Mouse (Mus musculus): ENCODE results near the gene Ngdn. TPM values are rescaled to one million over a fixed set of nuclear protein-coding genes. Genes with fewer than 3 reads are reported as not detected.
"Not testable (repeated sequence)": the region's sequence is repeated elsewhere in the genome, so short reads cannot be mapped to it uniquely, and the experiment has no call there.

Ngdn gene
- polyA plus RNA-seq, 1 experiment from 2014 or later: 95.8 TPM

GRCm38 (mm10) chr14:55028333-55028835, 13.1 kb downstream of the Ngdn start:
- 9% methylated on average over 5 of the region's 5 CpGs for WGBS
- H3K4me3 ChIP-seq (ENCODE audit: low read depth, low read length): no peak overlapping the region
- peak; percentile 70 for DNase-seq (ENCODE audit: low spot score)

GRCm38 (mm10) chr14:55029034-55029698, 13.9 kb downstream of the Ngdn start:
- Histone ChIP-seq H3K36me3 (ENCODE audit: control insufficient read depth, insufficient read depth, low read length) (no peaks in the 10 kb centered on the region), H3K27me3 (ENCODE audit: control insufficient read depth, insufficient read depth, low read length) (no peaks in the 10 kb centered on the region), H3K9me3 (ENCODE audit: control insufficient read depth, low read length) (no peaks in the 10 kb centered on the region), H3K4me1 (replicated peaks; ENCODE audit: control insufficient read depth, insufficient read depth, low read length) (peaks cover 17% of the 10 kb centered on the region), H3K4me3 (ENCODE audit: low read depth, low read length) (no peak overlapping the region), H3K4me2 (ENCODE audit: low read depth, low read length, severe bottlenecking) (no peak overlapping the region; the same call in 1 of the 2 replicates), H3K27ac (ENCODE audit: low read depth, low read length) (peak overlapping the region; percentile 79; the same call in 1 of the 2 replicates), H3K9ac (ENCODE audit: low read length) (no peak overlapping the region; the same call in 1 of the 2 replicates)
- DNase-seq (ENCODE audit: low spot score) (peak; percentile 70), ATAC-seq (replicated peaks; ENCODE audit: low FRiP score) (peak; percentile 19)
- WGBS: 7% methylated on average over 11 of the region's 11 CpGs

More at GRCm38 (mm10) chr14:55028333-55028835, 13.1 kb downstream of the Ngdn start:
- Histone ChIP-seq H3K9ac (ENCODE audit: low read length) (peak overlapping the region; percentile 35), H3K36me3 (ENCODE audit: control insufficient read depth, insufficient read depth, low read length) (no peaks in the 10 kb centered on the region), H3K27me3 (ENCODE audit: control insufficient read depth, insufficient read depth, low read length) (no peaks in the 10 kb centered on the region), H3K4me1 (replicated peaks; ENCODE audit: control insufficient read depth, insufficient read depth, low read length) (peaks cover 17% of the 10 kb centered on the region), H3K9me3 (ENCODE audit: control insufficient read depth, low read length) (no peaks in the 10 kb centered on the region), H3K27ac (ENCODE audit: low read depth, low read length) (peak overlapping the region; percentile 79), H3K4me2 (ENCODE audit: low read depth, low read length, severe bottlenecking) (peak overlapping the region; percentile 35; the same call in 1 of the 2 replicates)
- peak; percentile 80 for ATAC-seq (replicated peaks; ENCODE audit: low FRiP score)

- 0 out of 2 replicates have a peak overlapping the region, but pooled peaks have one; percentile 8 for H3K27ac ChIP-seq (ENCODE audit: low read depth, low read length)
- H3K4me3 ChIP-seq (ENCODE audit: low read depth, low read length): no peak overlapping the region
- H3K27me3 ChIP-seq (ENCODE audit: control insufficient read depth, insufficient read depth, low read length): no peaks in the 10 kb centered on the region
- ATAC-seq (replicated peaks; ENCODE audit: low FRiP score) (no peak; the same call in 1 of the 2 replicates), DNase-seq (ENCODE audit: low spot score) (no peak)
- H3K9me3 ChIP-seq (ENCODE audit: control insufficient read depth, low read length): no peaks in the 10 kb centered on the region
- 13% methylated on average over 19 of the region's 19 CpGs for WGBS
- H3K4me2 ChIP-seq (ENCODE audit: low read depth, low read length, severe bottlenecking): peak overlapping the region; percentile 34; the same call in 1 of the 2 replicates
- H3K36me3 ChIP-seq (ENCODE audit: control insufficient read depth, insufficient read depth, low read length): no peaks in the 10 kb centered on the region
- 0 out of 2 replicates have a peak overlapping the region, but pooled peaks have one; percentile 39 for H3K9ac ChIP-seq (ENCODE audit: low read length)
- H3K4me1 ChIP-seq (replicated peaks; ENCODE audit: control insufficient read depth, insufficient read depth, low read length): peaks cover 12% of the 10 kb centered on the region
These were observed 17.5 kb downstream of the Ngdn start for GRCm38 (mm10) chr14:55032695-55033225.

GRCm38 (mm10) chr14:55043694-55044093, 28.4 kb downstream of the Ngdn start:
- H3K27me3 ChIP-seq (ENCODE audit: control insufficient read depth, insufficient read depth, low read length); H3K4me3 ChIP-seq (ENCODE audit: low read depth, low read length); H3K9ac ChIP-seq (ENCODE audit: low read length); H3K36me3 ChIP-seq (ENCODE audit: control insufficient read depth, insufficient read depth, low read length); H3K4me1 ChIP-seq (replicated peaks; ENCODE audit: control insufficient read depth, insufficient read depth, low read length); DNase-seq (ENCODE audit: low spot score); ATAC-seq (replicated peaks; ENCODE audit: low FRiP score); H3K27ac ChIP-seq (ENCODE audit: low read depth, low read length); H3K4me2 ChIP-seq (ENCODE audit: low read depth, low read length, severe bottlenecking); H3K9me3 ChIP-seq (ENCODE audit: control insufficient read depth, low read length): not testable (repeated sequence)
- WGBS: no CpG with 5 or more reads among the region's 2 CpGs

DNA sequence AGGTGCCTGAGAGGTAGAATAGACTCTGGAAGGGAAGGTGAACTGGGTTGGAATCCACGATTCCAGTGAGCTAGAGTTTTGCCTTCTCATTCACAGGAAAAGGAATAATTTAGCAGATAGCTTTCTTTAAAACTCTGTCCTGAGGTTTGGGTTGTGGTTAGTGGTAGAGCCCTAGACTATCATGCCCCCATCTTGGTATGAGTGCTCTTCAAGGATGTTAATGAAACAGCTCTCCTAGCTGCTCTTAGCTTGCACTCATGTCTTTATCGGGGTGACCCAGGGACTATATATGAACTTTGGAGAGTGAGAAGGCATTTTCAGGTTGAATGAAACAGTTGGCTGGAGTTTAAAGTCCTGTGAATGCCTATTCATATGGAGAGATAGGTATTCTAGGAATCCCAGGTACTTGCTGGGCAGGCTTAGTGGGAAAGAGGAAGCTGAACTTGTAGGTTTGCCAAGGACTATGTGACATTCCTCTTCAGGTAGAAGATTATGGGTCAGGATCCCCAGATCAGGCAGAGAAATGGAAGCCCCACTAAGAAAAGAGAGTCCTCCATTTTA, 32.8 kb downstream of the Ngdn start:
- Histone ChIP-seq H3K4me3 (ENCODE audit: low read depth, low read length) (no peak overlapping the region), H3K4me1 (replicated peaks; ENCODE audit: control insufficient read depth, insufficient read depth, low read length) (no peaks in the 10 kb centered on the region), H3K27me3 (ENCODE audit: control insufficient read depth, insufficient read depth, low read length) (no peaks in the 10 kb centered on the region), H3K27ac (ENCODE audit: low read depth, low read length) (no peak overlapping the region), H3K9me3 (ENCODE audit: control insufficient read depth, low read length) (no peaks in the 10 kb centered on the region), H3K36me3 (ENCODE audit: control insufficient read depth, insufficient read depth, low read length) (no peaks in the 10 kb centered on the region), H3K4me2 (ENCODE audit: low read depth, low read length, severe bottlenecking) (no peak overlapping the region), H3K9ac (ENCODE audit: low read length) (no peak overlapping the region)
- WGBS: 83% methylated on average over 2 of the region's 2 CpGs
- no peak for DNase-seq (ENCODE audit: low spot score)
- no peak for ATAC-seq (replicated peaks; ENCODE audit: low FRiP score)

DNA sequence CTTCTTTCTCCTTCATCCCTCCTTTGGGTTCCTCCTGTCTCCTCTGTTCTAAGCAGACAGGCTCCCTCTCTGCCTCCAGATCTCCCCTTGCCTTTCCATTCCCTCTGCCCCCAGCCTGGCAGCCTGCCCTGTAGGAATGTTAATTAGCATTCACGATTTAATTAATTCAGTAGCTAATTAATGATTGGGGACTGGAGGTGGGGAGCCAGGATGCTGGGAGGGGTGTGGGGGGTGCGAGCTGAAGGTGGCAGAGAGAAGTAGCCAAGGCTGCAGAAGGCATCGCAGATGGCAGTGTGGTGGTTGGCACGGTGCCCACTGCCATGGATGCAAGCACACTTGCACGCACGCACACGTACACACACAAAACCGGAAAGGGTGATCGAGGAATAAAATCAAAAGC, 37.2 kb downstream of the Ngdn start:
- no peaks in the 10 kb centered on the region for H3K4me1 ChIP-seq (replicated peaks; ENCODE audit: control insufficient read depth, insufficient read depth, low read length)
- ATAC-seq (replicated peaks; ENCODE audit: low FRiP score) (peak; percentile 76), DNase-seq (ENCODE audit: low spot score) (peak; percentile 79)
- H3K4me2 ChIP-seq (ENCODE audit: low read depth, low read length, severe bottlenecking): no peak overlapping the region
- H3K9ac ChIP-seq (ENCODE audit: low read length): no peak overlapping the region
- no peaks in the 10 kb centered on the region for H3K9me3 ChIP-seq (ENCODE audit: control insufficient read depth, low read length)
- H3K27ac ChIP-seq (ENCODE audit: low read depth, low read length): no peak overlapping the region
- no peak overlapping the region for H3K4me3 ChIP-seq (ENCODE audit: low read depth, low read length)
- no peaks in the 10 kb centered on the region for H3K27me3 ChIP-seq (ENCODE audit: control insufficient read depth, insufficient read depth, low read length)
- 67% methylated on average over 9 of the region's 9 CpGs for WGBS
- no peaks in the 10 kb centered on the region for H3K36me3 ChIP-seq (ENCODE audit: control insufficient read depth, insufficient read depth, low read length)

GRCm38 (mm10) chr14:55053050-55053449, 37.8 kb downstream of the Ngdn start:
- Histone ChIP-seq H3K4me3 (ENCODE audit: low read depth, low read length) (no peak overlapping the region), H3K9ac (ENCODE audit: low read length) (no peak overlapping the region), H3K9me3 (ENCODE audit: control insufficient read depth, low read length) (no peaks in the 10 kb centered on the region), H3K27me3 (ENCODE audit: control insufficient read depth, insufficient read depth, low read length) (no peaks in the 10 kb centered on the region), H3K27ac (ENCODE audit: low read depth, low read length) (no peak overlapping the region), H3K4me1 (replicated peaks; ENCODE audit: control insufficient read depth, insufficient read depth, low read length) (no peaks in the 10 kb centered on the region), H3K36me3 (ENCODE audit: control insufficient read depth, insufficient read depth, low read length) (no peaks in the 10 kb centered on the region), H3K4me2 (ENCODE audit: low read depth, low read length, severe bottlenecking) (no peak overlapping the region)
- no peak for DNase-seq (ENCODE audit: low spot score)
- 81% methylated on average over 4 of the region's 4 CpGs for WGBS
- ATAC-seq (replicated peaks; ENCODE audit: low FRiP score): no peak

GRCm38 (mm10) chr14:55053708-55054190, 38.5 kb downstream of the Ngdn start:
- H3K4me2 ChIP-seq (ENCODE audit: low read depth, low read length, severe bottlenecking): no peak overlapping the region
- H3K27ac ChIP-seq (ENCODE audit: low read depth, low read length): no peak overlapping the region
- H3K4me3 ChIP-seq (ENCODE audit: low read depth, low read length): no peak overlapping the region
- H3K27me3 ChIP-seq (ENCODE audit: control insufficient read depth, insufficient read depth, low read length): no peaks in the 10 kb centered on the region
- no peaks in the 10 kb centered on the region for H3K36me3 ChIP-seq (ENCODE audit: control insufficient read depth, insufficient read depth, low read length)
- no peaks in the 10 kb centered on the region for H3K4me1 ChIP-seq (replicated peaks; ENCODE audit: control insufficient read depth, insufficient read depth, low read length)
- DNase-seq (ENCODE audit: low spot score) (no peak), ATAC-seq (replicated peaks; ENCODE audit: low FRiP score) (peak; percentile 42; the same call in 1 of the 2 replicates)
- WGBS: 91% methylated on average over 14 of the region's 17 CpGs
- H3K9me3 ChIP-seq (ENCODE audit: control insufficient read depth, low read length): no peaks in the 10 kb centered on the region
- no peak overlapping the region for H3K9ac ChIP-seq (ENCODE audit: low read length)

Data from forebrain, embryonic 11.5 days (tissue).